Comparison of ENCODE assay signal across 27 mouse cellular contexts in genomic region chr11:50374286-50375015, GRCm38 (mm10). TPM values are rescaled to one million over a fixed set of nuclear protein-coding genes. Genes with fewer than 3 reads are reported as not detected.
A peak's percentile ranks its signal among the peaks of the same experiment; 100 is the strongest.
DNase-seq lines count a peak whose midpoint lies in the region; ATAC-seq lines count a peak whose summit lies in the region.
"Had no signal": no experiment of that assay in that cellular context is flagged by ENCODE, and none has a peak within 500 bp of the region (broad histone marks: within the 10 kb centered on the region; RNA-seq: fewer than 3 reads in every experiment).

No protein-coding gene starts in this region.

- peak; percentile 43 for DNase-seq in forebrain, embryonic 11.5 days (ENCODE audit: low spot score)
- DNase-seq in kidney, postnatal 10 days: peak; percentile 2
- peak; percentile 33 for DNase-seq in retina, adult 2 months (ENCODE audit: low read depth, low spot score)
- DNase-seq in retina, embryonic 14.5 days (ENCODE audit: low spot score): no peak
- peak; percentile 52 for DNase-seq in retina, postnatal 1 day
- DNase-seq in yolk sac, embryonic 10.5 days (ENCODE audit: low spot score): no peak
- DNase-seq: adrenal gland, postnatal 10 days; adrenal gland, postnatal 36 days; B cell, adult 2 months; cerebellum, postnatal 10 days; cerebellum, postnatal 36 days; gastrocnemius, postnatal 25 days; heart, postnatal 36 days had no signal

- H3K27ac ChIP-seq in forebrain, embryonic 11.5 days (ENCODE audit: low read depth, low read length): no peak overlapping the region
- no peak overlapping the region for H3K27ac ChIP-seq in forebrain, embryonic 16.5 days (ENCODE audit: low read length)
- H3K27ac ChIP-seq in kidney, embryonic 15.5 days: no peak overlapping the region
- H3K27ac ChIP-seq: forebrain, embryonic 10.5 days; heart, adult 2 months; hindbrain, embryonic 14.5 days; hindbrain, postnatal 0 days had no signal

- no peak for ATAC-seq in forebrain, embryonic 11.5 days (replicated peaks; ENCODE audit: low FRiP score)
- no peak for ATAC-seq in forebrain, embryonic 16.5 days
- no peak for ATAC-seq in kidney, embryonic 15.5 days (replicated peaks; ENCODE audit: low FRiP score)
- ATAC-seq: forebrain, embryonic 14.5 days; hindbrain, postnatal 0 days; inflammation-experienced regulatory T-cells, adult 6 months; Patski had no signal

- no peaks in the 10 kb centered on the region for H3K27me3 ChIP-seq in forebrain, embryonic 11.5 days (ENCODE audit: control insufficient read depth, insufficient read depth, low read length)
- no peaks in the 10 kb centered on the region for H3K27me3 ChIP-seq in forebrain, embryonic 16.5 days (replicated peaks; ENCODE audit: control insufficient read depth, insufficient read depth, low read length)
- no peaks in the 10 kb centered on the region for H3K27me3 ChIP-seq in kidney, embryonic 15.5 days
- H3K27me3 ChIP-seq: Patski had no signal

- WGBS in forebrain, embryonic 11.5 days: 84% methylated on average over 13 of the region's 13 CpGs
- 86% methylated on average over 13 of the region's 13 CpGs for WGBS in forebrain, embryonic 16.5 days
- 91% methylated on average over 13 of the region's 13 CpGs for WGBS in kidney, embryonic 15.5 days

- H3K4me1 ChIP-seq in forebrain, embryonic 11.5 days (replicated peaks; ENCODE audit: control insufficient read depth, insufficient read depth, low read length): peaks cover 15% of the 10 kb centered on the region; the same call in 1 of the 2 replicates
- peaks cover 24% of the 10 kb centered on the region for H3K4me1 ChIP-seq in forebrain, embryonic 16.5 days (replicated peaks; ENCODE audit: control insufficient read depth, insufficient read depth, low read length)
- H3K4me1 ChIP-seq in kidney, embryonic 15.5 days: peaks cover 24% of the 10 kb centered on the region

- H3K9me3 ChIP-seq in forebrain, embryonic 11.5 days (ENCODE audit: control insufficient read depth, low read length): no peaks in the 10 kb centered on the region
- no peaks in the 10 kb centered on the region for H3K9me3 ChIP-seq in forebrain, embryonic 16.5 days (ENCODE audit: control insufficient read depth, low read length)
- H3K9me3 ChIP-seq in kidney, embryonic 15.5 days (replicated peaks): no peaks in the 10 kb centered on the region
- H3K9me3 ChIP-seq: forebrain, embryonic 10.5 days; G1E had no signal

- H3K36me3 ChIP-seq in forebrain, embryonic 11.5 days (ENCODE audit: control insufficient read depth, insufficient read depth, low read length): no peaks in the 10 kb centered on the region; the same call in 1 of the 2 replicates
- peaks cover 2% of the 10 kb centered on the region; the same call in 1 of the 2 replicates for H3K36me3 ChIP-seq in forebrain, embryonic 16.5 days (ENCODE audit: control insufficient read depth, insufficient read depth)
- H3K36me3 ChIP-seq in kidney, embryonic 15.5 days: peaks cover 9% of the 10 kb centered on the region

- H3K4me3 ChIP-seq in forebrain, embryonic 11.5 days (ENCODE audit: low read depth, low read length): no peak overlapping the region
- H3K4me3 ChIP-seq in forebrain, embryonic 16.5 days (replicated peaks; ENCODE audit: low read length): no peak overlapping the region
- H3K4me3 ChIP-seq in kidney, embryonic 15.5 days (replicated peaks): no peak overlapping the region
- H3K4me3 ChIP-seq: forebrain, embryonic 10.5 days; heart, adult 2 months had no signal

- no peak overlapping the region for H3K4me2 ChIP-seq in forebrain, embryonic 11.5 days (ENCODE audit: low read depth, low read length, severe bottlenecking)
- H3K4me2 ChIP-seq in forebrain, embryonic 16.5 days (ENCODE audit: low read length): no peak overlapping the region
- no peak overlapping the region for H3K4me2 ChIP-seq in kidney, embryonic 15.5 days
- H3K4me2 ChIP-seq: heart, embryonic 11.5 days; hindbrain, embryonic 14.5 days had no signal

- no peak overlapping the region for H3K9ac ChIP-seq in forebrain, embryonic 11.5 days (ENCODE audit: low read length)
- no peak overlapping the region for H3K9ac ChIP-seq in forebrain, embryonic 16.5 days (replicated peaks; ENCODE audit: low read depth, low read length)
- H3K9ac ChIP-seq in kidney, embryonic 15.5 days: no peak overlapping the region
- H3K9ac ChIP-seq: hindbrain, embryonic 14.5 days had no signal

RNA-seq across cellular contexts. Expression of gene Hnrnph1, which starts 2.3 kb away (rescaled TPM):
- polyA plus RNA-seq in forebrain, embryonic 11.5 days (2014; fragmentation: Nextera tagmentation; extraction: Ambion mirVana): 833 and 855 TPM in 2 replicates
- 660 and 710 TPM in 2 replicates for polyA plus RNA-seq in forebrain, embryonic 16.5 days (2015; fragmentation: Nextera tagmentation; extraction: Ambion mirVana)
- polyA plus RNA-seq in kidney, embryonic 15.5 days (2015; fragmentation: Nextera tagmentation; extraction: Ambion mirVana): 498 and 501 TPM in 2 replicates

RNA-seq across cellular contexts. Expression of gene Cby3, which starts 20.2 kb away (rescaled TPM):
- polyA plus RNA-seq in forebrain, embryonic 11.5 days (2014; fragmentation: Nextera tagmentation; extraction: Ambion mirVana): 0.47 TPM in 1 of 2 replicates, not detected in the other
- 0.75 and 1.2 TPM in 2 replicates for polyA plus RNA-seq in forebrain, embryonic 16.5 days (2015; fragmentation: Nextera tagmentation; extraction: Ambion mirVana)
- 0.78 and 1.3 TPM in 2 replicates for polyA plus RNA-seq in kidney, embryonic 15.5 days (2015; fragmentation: Nextera tagmentation; extraction: Ambion mirVana)
- polyA plus RNA-seq: embryonic facial prominence, embryonic 11.5 days; G1E; heart, embryonic 11.5 days; heart, embryonic 14.5 days; heart, postnatal 0 days; inflammation-experienced regulatory T-cells, adult 6 months; Patski had no signal

RNA-seq across cellular contexts. Expression of gene Canx, which starts 49.0 kb away (rescaled TPM):
- polyA plus RNA-seq in forebrain, embryonic 11.5 days (2014; fragmentation: Nextera tagmentation; extraction: Ambion mirVana): 235 and 248 TPM in 2 replicates
- polyA plus RNA-seq in forebrain, embryonic 16.5 days (2015; fragmentation: Nextera tagmentation; extraction: Ambion mirVana): 273 and 290 TPM in 2 replicates
- 372 and 393 TPM in 2 replicates for polyA plus RNA-seq in kidney, embryonic 15.5 days (2015; fragmentation: Nextera tagmentation; extraction: Ambion mirVana)

RNA-seq across cellular contexts. Expression of gene Rufy1, which starts 56.5 kb away (rescaled TPM):
- 23.9 and 26.7 TPM in 2 replicates for polyA plus RNA-seq in forebrain, embryonic 11.5 days (2014; fragmentation: Nextera tagmentation; extraction: Ambion mirVana)
- 28.6 and 31.2 TPM in 2 replicates for polyA plus RNA-seq in forebrain, embryonic 16.5 days (2015; fragmentation: Nextera tagmentation; extraction: Ambion mirVana)
- 25.7 and 27.9 TPM in 2 replicates for polyA plus RNA-seq in kidney, embryonic 15.5 days (2015; fragmentation: Nextera tagmentation; extraction: Ambion mirVana)

Comparison
In these comparisons a context has a peak if more than half of its experiments do, and no peak if none do; other contexts are left out.
1. DNase-seq: peak in forebrain, embryonic 11.5 days (single experiment), kidney, postnatal 10 days (single experiment), retina, adult 2 months (single experiment) and retina, postnatal 1 day (single experiment); none in retina, embryonic 14.5 days (single experiment) and yolk sac, embryonic 10.5 days (single experiment).